Mouse (Mus musculus) heart, postnatal 0 days (tissue): ENCODE results near the gene Tcte1.

Experiments used
- CTCF ChIP-seq: IDR thresholded peaks from 2 replicates; pipeline ENCODE4 v1.5.1; 2016; ENCODE audit warnings: antibody characterized with exemption, control low read depth, low read depth
- EP300 ChIP-seq: IDR thresholded peaks from 2 replicates; pipeline ENCODE4 v1.6.1; 2016; ENCODE audit warnings: antibody characterized with exemption, low read depth

DNA sequence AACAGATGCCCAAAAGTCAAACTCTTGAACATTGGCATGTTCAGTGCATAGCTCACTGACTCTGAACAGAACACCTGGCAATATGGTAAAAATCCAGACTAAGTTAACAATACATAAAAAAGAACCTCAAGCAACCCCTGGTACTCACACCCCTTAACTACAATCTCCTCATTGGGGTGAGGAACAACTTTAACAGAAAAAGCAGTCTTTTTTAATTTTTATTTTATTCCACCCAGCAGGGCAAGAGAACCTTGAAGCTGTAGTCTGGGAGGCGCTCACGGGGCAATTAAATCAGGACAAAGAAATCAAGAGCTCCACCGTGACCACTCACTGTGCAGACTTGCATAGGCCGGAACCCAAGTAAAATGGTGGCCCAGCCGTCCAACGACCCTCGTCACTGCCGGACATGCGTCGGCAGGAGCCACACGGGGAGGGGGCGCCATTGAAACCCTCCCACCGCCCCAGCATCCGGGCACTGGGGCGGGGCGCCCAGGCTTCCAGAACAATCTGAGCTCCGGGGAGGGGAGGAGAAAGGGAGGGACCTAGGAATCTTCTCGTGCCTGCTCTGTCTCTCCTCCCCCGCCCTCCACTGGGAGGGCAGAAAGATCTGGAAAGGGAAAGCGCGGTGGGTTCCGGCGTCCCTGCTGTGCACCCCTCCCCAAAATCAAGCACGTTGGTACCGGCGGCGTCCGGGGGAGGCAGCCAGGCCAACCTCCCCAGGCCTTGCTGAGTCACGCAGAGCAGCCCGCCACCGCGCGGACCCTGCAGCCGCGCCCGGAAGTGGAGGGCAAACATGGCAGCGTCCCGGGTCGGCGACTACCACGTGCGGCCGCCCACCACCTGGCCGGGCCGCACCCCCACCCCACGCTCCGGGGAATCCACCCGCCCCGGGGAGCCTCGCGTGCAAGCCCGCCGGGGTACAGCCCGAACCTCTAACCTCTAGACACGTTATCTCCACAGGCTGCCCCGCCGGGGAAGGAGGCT, 49.2 kb downstream of the Tcte1 start:
- TF ChIP-seq EP300 (no peak; the same call in 1 of the 2 replicates), CTCF (no peak; the same call in 1 of the 2 replicates)
